Mouse (Mus musculus) ES-E14 (cell line): ENCODE results near the gene Rbm47.

Experiments used
- CHD2 ChIP-seq: IDR thresholded peaks from 2 replicates; pipeline ENCODE4 v1.6.1; 2014; ENCODE audit warnings: mild to moderate bottlenecking, low read depth, low read length, inconsistent platforms
- MAFK ChIP-seq: IDR thresholded peaks from 2 replicates; pipeline ENCODE4 v1.6.1; 2014; ENCODE audit warnings: mild to moderate bottlenecking, low read depth, low read length, inconsistent platforms; ENCODE audit not compliant: insufficient read depth
- ZC3H11A ChIP-seq: IDR thresholded peaks from 2 replicates; pipeline ENCODE4 v1.6.1; 2012; ENCODE audit warnings: low read depth, mild to moderate bottlenecking, inconsistent platforms, low read length, borderline replicate concordance

GRCm38 (mm10) chr5:66151301-66152188 is 21.4 kb downstream of the Rbm47 start:
- no peak for TF ChIP-seq MAFK
- no peak for TF ChIP-seq ZC3H11A
- TF ChIP-seq CHD2: no peak
